Mouse (Mus musculus) heart, embryonic 13.5 days (tissue): ENCODE data around the gene Pde5a. TPM values are rescaled to one million over a fixed set of nuclear protein-coding genes. Genes with fewer than 3 reads are reported as not detected.

Experiments
- ATAC-seq: fragments of 200-750 bp; cut with Nextera tagmentation; 2 replicates; pipeline ENCODE4 v1.8.0; 2017; ENCODE audit warnings: moderate TSS enrichment; ENCODE audit not compliant: insufficient number of reproducible peaks, low FRiP score, low TSS enrichment; ENCODE audit errors: extremely low read depth
- H3K27ac ChIP-seq: fragments of 300-500 bp; sonication (generic); replicated peaks from 2 replicates; pipeline ENCODE4 v1.5.1; 2015; ENCODE audit warnings: moderate library complexity, mild to moderate bottlenecking, inconsistent platforms
- H3K27me3 ChIP-seq: fragments of 300-500 bp; sonication (generic); replicated peaks from 2 replicates; pipeline ENCODE4 v1.6.1; 2015; ENCODE audit warnings: mild to moderate bottlenecking, inconsistent platforms
- H3K36me3 ChIP-seq: fragments of 300-500 bp; sonication (generic); 2 replicates; pipeline ENCODE4 v1.6.1; 2015; ENCODE audit warnings: mild to moderate bottlenecking, inconsistent platforms
- H3K4me1 ChIP-seq: fragments of 300-500 bp; sonication (generic); 2 replicates; pipeline ENCODE4 v1.6.1; 2015; ENCODE audit warnings: inconsistent platforms
- H3K4me2 ChIP-seq: fragments of 300-500 bp; sonication (generic); 2 replicates; pipeline ENCODE4 v1.6.1; 2015; ENCODE audit warnings: inconsistent platforms, mild to moderate bottlenecking, moderate library complexity
- H3K4me3 ChIP-seq: fragments of 300-500 bp; sonication (generic); 2 replicates; pipeline ENCODE4 v1.5.1; 2015; ENCODE audit warnings: moderate library complexity, mild to moderate bottlenecking, inconsistent platforms
- H3K9ac ChIP-seq: fragments of 300-500 bp; sonication (generic); 2 replicates; pipeline ENCODE4 v1.6.1; 2015; ENCODE audit warnings: inconsistent platforms, mild to moderate bottlenecking, moderate library complexity
- H3K9me3 ChIP-seq: fragments of 300-500 bp; sonication (generic); 2 replicates; pipeline ENCODE4 v1.6.1; 2016; ENCODE audit warnings: inconsistent platforms
- WGBS: fragments of 180-500 bp; shearing (Covaris S2); methylation state at CpG from one replicate; pipeline ENCODE4 v1.1.7; 2015; ENCODE audit warnings: mixed read lengths; 5-methylcytosine and 5-hydroxymethylcytosine counted together
- polyA plus RNA-seq: library from polyadenylated mRNA; unstranded; fragments of >200 nt; fragmentation: Nextera tagmentation; extraction: Ambion mirVana; gene quantifications from 2 replicates; pipeline ENCODE4 v1.2.1, GENCODE M21; 2015

Gene Pde5a
- polyA plus RNA-seq, 1 experiment from 2014 or later: 3.2 TPM

DNA sequence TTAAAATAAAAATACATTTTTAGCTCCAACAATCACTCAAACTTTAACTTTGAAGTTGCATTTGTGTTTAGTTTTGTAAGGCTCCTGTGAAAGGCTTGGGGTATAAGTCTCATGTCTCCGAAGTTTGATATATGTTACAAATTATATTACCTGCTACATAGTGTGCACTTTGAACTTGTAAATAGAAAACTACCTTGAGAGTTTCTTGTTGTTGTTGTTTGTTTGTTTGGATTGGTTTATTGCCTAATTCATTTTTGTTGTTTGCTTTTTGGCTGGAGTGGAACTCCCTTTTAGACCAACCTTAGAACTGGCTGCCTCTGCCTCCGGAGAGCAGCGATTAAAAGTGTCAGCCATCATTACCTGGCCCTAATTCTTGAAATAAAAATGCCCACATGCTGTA is 166.0 kb downstream of the Pde5a start, which contains the start of gene Fabp2:
TSS of gene Fabp2 (plus strand) at position 301 of the 400 bp plus-strand sequence.
- Histone ChIP-seq H3K27me3 (no peaks in the 10 kb centered on the region), H3K27ac (no peak within 1 kb of the TSS), H3K4me3 (no peak within 1 kb of the TSS), H3K9me3 (no peaks in the 10 kb centered on the region), H3K4me1 (no peaks in the 10 kb centered on the region), H3K4me2 (no peak within 1 kb of the TSS), H3K9ac (no peak within 1 kb of the TSS), H3K36me3 (no peaks in the 10 kb centered on the region)
- no peak for ATAC-seq
- 89% methylated on average over 3 of the region's 3 CpGs for WGBS

DNA sequence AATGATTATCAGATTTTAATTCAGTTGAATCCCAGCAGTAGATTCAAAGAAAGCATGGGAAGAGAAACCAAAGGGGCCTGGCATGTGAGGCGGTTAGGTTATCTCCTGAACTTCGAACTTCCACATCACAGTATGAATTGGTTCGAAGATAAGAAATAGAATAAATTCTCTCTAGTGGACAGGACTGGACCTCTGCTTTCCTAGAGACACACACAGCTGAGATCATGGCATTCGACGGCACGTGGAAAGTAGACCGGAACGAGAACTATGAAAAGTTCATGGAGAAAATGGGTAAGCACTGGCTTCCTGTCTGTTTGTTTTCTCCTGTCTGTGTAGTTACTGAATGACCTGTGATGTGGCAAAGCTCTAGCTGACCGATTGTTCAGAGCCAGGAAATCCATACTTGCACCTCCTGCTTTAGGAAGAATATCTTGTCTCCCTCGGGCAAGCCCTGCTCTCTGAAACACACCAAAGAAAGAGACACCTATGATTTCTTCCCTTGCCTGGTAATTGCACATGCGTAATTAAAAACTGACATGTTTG is 166.5 kb downstream of the Pde5a start:
- no peak overlapping the region for H3K27ac ChIP-seq
- no peak overlapping the region for H3K4me3 ChIP-seq
- no peaks in the 10 kb centered on the region for H3K4me1 ChIP-seq
- no peaks in the 10 kb centered on the region for H3K9me3 ChIP-seq
- H3K9ac ChIP-seq: no peak overlapping the region
- no peak for ATAC-seq
- WGBS: 64% methylated on average over 11 of the region's 11 CpGs
- H3K27me3 ChIP-seq: no peaks in the 10 kb centered on the region
- no peaks in the 10 kb centered on the region for H3K36me3 ChIP-seq
- H3K4me2 ChIP-seq: no peak overlapping the region

DNA sequence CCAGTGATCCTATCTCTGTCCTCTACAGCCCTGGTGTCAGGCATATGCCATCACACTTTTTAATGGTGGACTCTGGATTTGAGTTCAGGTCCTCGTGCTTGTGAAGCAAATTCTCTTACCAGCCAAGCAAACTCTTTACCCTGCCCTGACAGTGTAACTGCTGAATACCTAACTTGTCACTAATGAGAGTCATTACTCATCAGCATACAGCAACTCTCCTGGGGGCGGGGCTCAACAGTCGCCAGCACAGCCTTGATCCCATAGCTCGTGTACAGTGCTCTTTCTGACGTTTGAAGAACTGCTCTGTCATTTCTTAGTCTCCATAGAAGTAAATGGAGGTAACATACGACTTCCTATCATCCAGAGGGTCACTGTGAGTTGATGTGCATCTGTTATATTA is 169.5 kb downstream of the Pde5a start:
- Histone ChIP-seq H3K9me3 (no peaks in the 10 kb centered on the region), H3K36me3 (no peaks in the 10 kb centered on the region), H3K4me3 (no peak overlapping the region), H3K27ac (no peak overlapping the region), H3K4me2 (no peak overlapping the region), H3K4me1 (no peaks in the 10 kb centered on the region), H3K27me3 (no peaks in the 10 kb centered on the region), H3K9ac (no peak overlapping the region)
- ATAC-seq: no peak
- WGBS: 60% methylated on average over 6 of the region's 6 CpGs

DNA sequence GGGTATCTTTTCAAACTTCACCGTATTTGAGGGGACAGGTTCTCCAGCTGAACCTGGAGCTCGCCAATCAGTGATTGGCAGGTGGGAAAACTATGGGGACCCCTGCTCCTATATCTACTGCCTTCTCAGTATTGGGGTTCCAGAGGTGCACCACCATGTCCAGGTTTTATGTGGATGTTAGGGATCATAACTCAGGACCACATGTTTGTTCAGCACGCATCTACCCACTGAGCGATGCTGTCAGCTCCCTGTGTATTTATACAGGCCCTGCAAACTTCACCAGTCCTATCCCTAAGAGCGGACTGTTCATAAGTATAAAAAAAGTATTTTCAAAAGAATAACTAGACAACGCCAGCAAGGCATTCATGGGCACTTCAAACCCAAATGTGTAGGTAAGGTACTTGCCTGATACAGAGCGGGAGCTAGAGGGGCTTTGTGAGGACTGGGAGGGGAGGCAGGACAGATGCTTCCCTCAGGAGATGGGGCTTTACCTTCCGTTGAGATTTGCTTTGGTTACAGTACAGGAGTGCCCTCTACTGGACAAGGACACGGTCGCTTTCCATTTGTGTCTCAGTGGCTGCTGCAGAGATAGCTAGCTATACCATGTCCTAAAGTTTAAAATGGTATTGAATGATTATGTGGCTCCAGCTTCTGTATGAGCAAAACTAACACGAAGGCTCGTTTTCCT is 175.1 kb downstream of the Pde5a start:
- H3K9me3 ChIP-seq: no peaks in the 10 kb centered on the region
- no peak overlapping the region for H3K9ac ChIP-seq
- 38% methylated on average over 12 of the region's 12 CpGs for WGBS
- no peak overlapping the region for H3K27ac ChIP-seq
- no peak for ATAC-seq
- no peaks in the 10 kb centered on the region for H3K36me3 ChIP-seq
- no peaks in the 10 kb centered on the region for H3K4me1 ChIP-seq
- H3K4me2 ChIP-seq: no peak overlapping the region
- no peak overlapping the region for H3K4me3 ChIP-seq
- H3K27me3 ChIP-seq: no peaks in the 10 kb centered on the region

DNA sequence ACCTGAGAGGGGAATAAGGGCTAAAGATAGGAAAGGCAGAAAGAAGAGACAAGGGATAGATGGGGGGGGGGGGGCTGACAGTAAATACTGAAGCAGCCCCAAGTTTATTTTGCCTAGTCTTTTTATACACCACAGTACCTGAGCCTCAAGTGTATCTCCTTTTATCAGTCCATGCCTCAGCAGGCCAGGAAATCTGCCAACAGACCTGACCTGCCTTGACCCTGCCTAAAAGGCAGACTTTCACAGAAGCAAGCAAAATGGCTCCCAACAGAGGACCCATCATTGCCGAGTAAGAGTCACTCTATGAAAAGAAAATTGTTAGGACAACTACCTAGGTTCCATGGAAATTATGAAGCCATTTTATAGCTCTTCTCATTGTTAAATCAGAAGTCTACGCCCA is 179.1 kb downstream of the Pde5a start:
- H3K4me2 ChIP-seq: no peak overlapping the region
- no peak for ATAC-seq
- H3K27ac ChIP-seq: no peak overlapping the region
- no peak overlapping the region for H3K4me3 ChIP-seq
- H3K4me1 ChIP-seq: no peaks in the 10 kb centered on the region
- H3K27me3 ChIP-seq: no peaks in the 10 kb centered on the region
- H3K9ac ChIP-seq: no peak overlapping the region
- no peaks in the 10 kb centered on the region for H3K36me3 ChIP-seq
- 81% methylated on average over 2 of the region's 2 CpGs for WGBS
- 0 out of 2 replicates have a peak, but pooled peaks cover 3% of the 10 kb centered on the region for H3K9me3 ChIP-seq

Other genes starting within 250 kb of the Pde5a start
- gene Fnbp1l, start 109.2 kb upstream of the Pde5a start, polyA plus RNA-seq: 23.0 and 24.8 TPM in 2 replicates
- gene Fabp2, start 166.1 kb downstream of the Pde5a start, polyA plus RNA-seq: 0.36 TPM in 1 of 2 replicates, not detected in the other
- gene Gm10959, start 190.4 kb downstream of the Pde5a start, polyA plus RNA-seq: not detected in 2 replicates
- gene 1810037I17Rik, start 195.3 kb downstream of the Pde5a start, polyA plus RNA-seq: 113 and 122 TPM in 2 replicates